10 mouse cellular contexts compared by ENCODE assay signal in the genomic region with DNA sequence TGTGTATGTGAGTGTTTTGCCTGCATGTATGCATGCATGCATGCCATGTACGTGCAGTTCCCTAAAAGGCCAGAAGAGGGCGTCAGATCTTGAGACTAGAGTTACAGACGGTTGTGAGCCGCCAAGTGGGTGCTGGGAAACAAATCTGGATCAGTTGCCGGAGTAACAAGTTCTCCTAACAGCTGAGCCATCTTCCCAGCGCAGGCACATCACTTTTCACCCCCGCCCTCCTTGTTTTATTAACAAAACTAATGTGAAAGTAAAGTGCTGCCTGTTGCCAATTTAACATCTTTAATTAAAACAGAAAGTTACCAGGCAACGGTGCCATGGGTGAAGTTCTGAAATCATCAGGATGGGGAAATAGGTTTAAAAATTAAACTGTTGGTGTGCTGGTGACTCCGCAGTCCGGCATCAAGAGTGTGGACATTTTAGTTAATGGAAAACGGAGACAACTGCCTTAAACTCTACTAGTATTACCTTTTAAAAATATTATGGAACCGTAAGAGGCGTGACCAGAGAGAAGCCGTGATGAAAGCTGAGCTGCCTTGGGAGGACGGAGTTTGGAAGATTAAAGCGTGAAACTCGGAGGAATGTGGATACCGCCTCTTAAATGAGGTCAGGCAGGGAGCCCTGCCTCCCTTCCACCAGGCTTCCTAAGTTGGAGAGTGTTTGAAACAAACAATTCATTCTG.
DNase-seq lines count a peak whose midpoint lies in the region; ATAC-seq and TF ChIP-seq lines count a peak whose summit lies in the region.
"Had no signal": no experiment of that assay in that cellular context is flagged by ENCODE, and none has a peak within 500 bp of the region (broad histone marks: within the 10 kb centered on the region; RNA-seq: fewer than 3 reads in every experiment).

No protein-coding gene starts in this region.

- no peak overlapping the region for H3K4me3 ChIP-seq in layer of hippocampus, adult 2 months
- no peak overlapping the region for H3K4me3 ChIP-seq in kidney, embryonic 15.5 days (replicated peaks)

- TF ChIP-seq CTCF in layer of hippocampus, adult 2 months (conservative IDR thresholded peaks at IDR 0.05) = peak; percentile 54

- no peak overlapping the region for H3K9ac ChIP-seq in kidney, embryonic 15.5 days

- no peaks in the 10 kb centered on the region for H3K9me3 ChIP-seq in kidney, embryonic 15.5 days (replicated peaks)

- 55% methylated on average over 18 of the region's 18 CpGs for WGBS in kidney, embryonic 15.5 days

- H3K27me3 ChIP-seq in kidney, embryonic 15.5 days = no peaks in the 10 kb centered on the region
- H3K27me3 ChIP-seq: CH12.LX had no signal

- peak; percentile 70 for ATAC-seq in kidney, embryonic 15.5 days (replicated peaks; ENCODE audit: low FRiP score)
- ATAC-seq: forebrain, embryonic 14.5 days had no signal

- H3K36me3 ChIP-seq in kidney, embryonic 15.5 days = no peaks in the 10 kb centered on the region

- DNase-seq in layer of hippocampus, adult 2 months (ENCODE audit: low spot score in 2 of 2) = no peak
- no peak for DNase-seq in layer of hippocampus, postnatal 36 days
- DNase-seq in WW6 (ENCODE audit: low read depth, low spot score) = peak; percentile 29
- peak; percentile 67 for DNase-seq in lung, postnatal 36 days
- no peak for DNase-seq in frontal cortex, postnatal 25 days (ENCODE audit: low spot score in 2 of 2)
- no peak for DNase-seq in urinary bladder, postnatal 10 days (ENCODE audit: low spot score)
- DNase-seq in adrenal gland, postnatal 14 days = no peak

- peaks cover 6% of the 10 kb centered on the region; the same call in 1 of the 2 replicates for H3K4me1 ChIP-seq in kidney, embryonic 15.5 days

- H3K4me2 ChIP-seq in kidney, embryonic 15.5 days = peak overlapping the region; percentile 23; the same call in 1 of the 2 replicates

- no peak overlapping the region for H3K27ac ChIP-seq in layer of hippocampus, adult 2 months
- H3K27ac ChIP-seq in kidney, embryonic 15.5 days = peak overlapping the region; percentile 82

Comparison
In these comparisons a context has a peak if more than half of its experiments do, and no peak if none do; other contexts are left out.
1. DNase-seq: peak in WW6 (single experiment) and lung, postnatal 36 days (single experiment); none in layer of hippocampus, adult 2 months (0 of 2), layer of hippocampus, postnatal 36 days (0 of 2), frontal cortex, postnatal 25 days (0 of 2), urinary bladder, postnatal 10 days (single experiment) and adrenal gland, postnatal 14 days (single experiment).